Mouse (Mus musculus): ENCODE results near the gene Mcrs1.

Gene Mcrs1

GRCm38 (mm10) chr15:99242045-99242444 lies 9.7 kb downstream of the Mcrs1 start:
- peaks cover 64% of the 10 kb centered on the region for H3K4me1 ChIP-seq (replicated peaks; ENCODE audit: low read depth, low read length)
- no peaks in the 10 kb centered on the region for H3K9me3 ChIP-seq (ENCODE audit: low read length)
- H3K27me3 ChIP-seq (ENCODE audit: insufficient read depth, low read length) = no peaks in the 10 kb centered on the region
- TF ChIP-seq CTCF (conservative IDR thresholded peaks at IDR 0.05; ENCODE audit: low read length) = no peak
- no peak for TF ChIP-seq POU5F1 (IDR thresholded peaks at IDR 0.05; ENCODE audit: borderline replicate concordance, low read length)
- no peak for TF ChIP-seq NANOG (IDR thresholded peaks at IDR 0.05; ENCODE audit: borderline replicate concordance, low read length)
- peaks cover 67% of the 10 kb centered on the region for H3K36me3 ChIP-seq (ENCODE audit: insufficient read depth, low read length)
- no peak overlapping the region for H3K4me3 ChIP-seq (replicated peaks; ENCODE audit: low read length)

GRCm38 (mm10) chr15:99241249-99241648 lies 10.5 kb downstream of the Mcrs1 start:
- Histone ChIP-seq H3K4me3 (replicated peaks; ENCODE audit: low read length) (no peak overlapping the region), H3K9me3 (ENCODE audit: low read length) (no peaks in the 10 kb centered on the region), H3K4me1 (replicated peaks; ENCODE audit: low read depth, low read length) (peaks cover 65% of the 10 kb centered on the region), H3K36me3 (ENCODE audit: insufficient read depth, low read length) (peaks cover 59% of the 10 kb centered on the region), H3K27me3 (ENCODE audit: insufficient read depth, low read length) (no peaks in the 10 kb centered on the region)
- TF ChIP-seq NANOG (IDR thresholded peaks at IDR 0.05; ENCODE audit: borderline replicate concordance, low read length) (no peak), POU5F1 (IDR thresholded peaks at IDR 0.05; ENCODE audit: borderline replicate concordance, low read length) (no peak), CTCF (conservative IDR thresholded peaks at IDR 0.05; ENCODE audit: low read length) (no peak)

- TF ChIP-seq NANOG (IDR thresholded peaks at IDR 0.05; ENCODE audit: borderline replicate concordance, low read length) (no peak), POU5F1 (IDR thresholded peaks at IDR 0.05; ENCODE audit: borderline replicate concordance, low read length) (no peak), CTCF (conservative IDR thresholded peaks at IDR 0.05; ENCODE audit: low read length) (peak; percentile 39)
- Histone ChIP-seq H3K27me3 (ENCODE audit: insufficient read depth, low read length) (no peaks in the 10 kb centered on the region), H3K4me1 (replicated peaks; ENCODE audit: low read depth, low read length) (peaks cover 69% of the 10 kb centered on the region), H3K9me3 (ENCODE audit: low read length) (no peaks in the 10 kb centered on the region), H3K36me3 (ENCODE audit: insufficient read depth, low read length) (peaks cover 48% of the 10 kb centered on the region), H3K4me3 (replicated peaks; ENCODE audit: low read length) (no peak overlapping the region)
These were observed 11.6 kb downstream of the Mcrs1 start for GRCm38 (mm10) chr15:99240129-99240528.

- TF ChIP-seq CTCF (conservative IDR thresholded peaks at IDR 0.05; ENCODE audit: low read length) (no peak), POU5F1 (IDR thresholded peaks at IDR 0.05; ENCODE audit: borderline replicate concordance, low read length) (no peak), NANOG (IDR thresholded peaks at IDR 0.05; ENCODE audit: borderline replicate concordance, low read length) (no peak)
- no peaks in the 10 kb centered on the region for H3K9me3 ChIP-seq (ENCODE audit: low read length)
- peak overlapping the region; percentile 54 for H3K4me3 ChIP-seq (replicated peaks; ENCODE audit: low read length)
- H3K4me1 ChIP-seq (replicated peaks; ENCODE audit: low read depth, low read length) = peaks cover 61% of the 10 kb centered on the region
- peaks cover 10% of the 10 kb centered on the region for H3K27me3 ChIP-seq (ENCODE audit: insufficient read depth, low read length)
- H3K36me3 ChIP-seq (ENCODE audit: insufficient read depth, low read length) = peaks cover 26% of the 10 kb centered on the region
These were observed 13.8 kb downstream of the Mcrs1 start for GRCm38 (mm10) chr15:99238006-99238405.

GRCm38 (mm10) chr15:99234326-99235010 lies 17.3 kb downstream of the Mcrs1 start:
- Histone ChIP-seq H3K4me3 (replicated peaks; ENCODE audit: low read length) (no peak overlapping the region), H3K27me3 (ENCODE audit: insufficient read depth, low read length) (peaks cover 31% of the 10 kb centered on the region), H3K9me3 (ENCODE audit: low read length) (no peaks in the 10 kb centered on the region), H3K4me1 (replicated peaks; ENCODE audit: low read depth, low read length) (peaks cover 67% of the 10 kb centered on the region), H3K36me3 (ENCODE audit: insufficient read depth, low read length) (0 out of 2 replicates have a peak, but pooled peaks cover 6% of the 10 kb centered on the region)
- TF ChIP-seq NANOG (IDR thresholded peaks at IDR 0.05; ENCODE audit: borderline replicate concordance, low read length) (no peak), POU5F1 (IDR thresholded peaks at IDR 0.05; ENCODE audit: borderline replicate concordance, low read length) (no peak), CTCF (conservative IDR thresholded peaks at IDR 0.05; ENCODE audit: low read length) (no peak)

GRCm38 (mm10) chr15:99233719-99234118 lies 18.0 kb downstream of the Mcrs1 start:
- Histone ChIP-seq H3K4me1 (replicated peaks; ENCODE audit: low read depth, low read length) (peaks cover 67% of the 10 kb centered on the region), H3K9me3 (ENCODE audit: low read length) (no peaks in the 10 kb centered on the region), H3K4me3 (replicated peaks; ENCODE audit: low read length) (no peak overlapping the region), H3K36me3 (ENCODE audit: insufficient read depth, low read length) (0 out of 2 replicates have a peak, but pooled peaks cover 8% of the 10 kb centered on the region), H3K27me3 (ENCODE audit: insufficient read depth, low read length) (peaks cover 39% of the 10 kb centered on the region)
- TF ChIP-seq CTCF (conservative IDR thresholded peaks at IDR 0.05; ENCODE audit: low read length) = no peak

GRCm38 (mm10) chr15:99231998-99232397 lies 19.8 kb downstream of the Mcrs1 start:
- Histone ChIP-seq H3K4me3 (replicated peaks; ENCODE audit: low read length) (no peak overlapping the region), H3K36me3 (ENCODE audit: insufficient read depth, low read length) (peaks cover 12% of the 10 kb centered on the region; the same call in 1 of the 2 replicates), H3K27me3 (ENCODE audit: insufficient read depth, low read length) (peaks cover 56% of the 10 kb centered on the region), H3K9me3 (ENCODE audit: low read length) (no peaks in the 10 kb centered on the region), H3K4me1 (replicated peaks; ENCODE audit: low read depth, low read length) (peaks cover 72% of the 10 kb centered on the region)
- TF ChIP-seq CTCF (conservative IDR thresholded peaks at IDR 0.05; ENCODE audit: low read length) (no peak), POU5F1 (IDR thresholded peaks at IDR 0.05; ENCODE audit: borderline replicate concordance, low read length) (no peak), NANOG (IDR thresholded peaks at IDR 0.05; ENCODE audit: borderline replicate concordance, low read length) (no peak)

GRCm38 (mm10) chr15:99226090-99226489 lies 25.7 kb downstream of the Mcrs1 start:
- Histone ChIP-seq H3K4me1 (replicated peaks; ENCODE audit: low read depth, low read length) (peaks cover 88% of the 10 kb centered on the region), H3K27me3 (ENCODE audit: insufficient read depth, low read length) (peaks cover 91% of the 10 kb centered on the region), H3K4me3 (replicated peaks; ENCODE audit: low read length) (peak overlapping the region; percentile 82), H3K36me3 (ENCODE audit: insufficient read depth, low read length) (peaks cover 12% of the 10 kb centered on the region; the same call in 1 of the 2 replicates), H3K9me3 (ENCODE audit: low read length) (no peaks in the 10 kb centered on the region)
- TF ChIP-seq NANOG (IDR thresholded peaks at IDR 0.05; ENCODE audit: borderline replicate concordance, low read length) (no peak), CTCF (conservative IDR thresholded peaks at IDR 0.05; ENCODE audit: low read length) (no peak), POU5F1 (IDR thresholded peaks at IDR 0.05; ENCODE audit: borderline replicate concordance, low read length) (no peak)

All from E14TG2a.4 (cell line).